Mouse (Mus musculus) embryonic facial prominence, embryonic 11.5 days (tissue): ENCODE data around the gene Gm20388. TPM values are rescaled to one million over a fixed set of nuclear protein-coding genes. Genes with fewer than 3 reads are reported as not detected.

Experiments used
- ATAC-seq: fragments of 200-750 bp; cut with Nextera tagmentation; replicated peaks from 2 replicates; pipeline ENCODE4 v1.8.0; 2017; ENCODE audit warnings: low read depth; ENCODE audit not compliant: insufficient number of reproducible peaks, low FRiP score, low TSS enrichment
- DNase-seq: peaks from one replicate; pipeline ENCODE4 v3.0.0-alpha.2; 2015; ENCODE audit warnings: low spot score
- H3K27ac ChIP-seq: fragments of 300-500 bp; sonication (generic); replicated peaks from 2 replicates; pipeline ENCODE4 v1.5.1; 2014; ENCODE audit warnings: mild to moderate bottlenecking, low read depth, low read length, control low read depth
- H3K27me3 ChIP-seq: fragments of 300-500 bp; sonication (generic); 2 replicates; pipeline ENCODE4 v1.6.1; 2014; ENCODE audit warnings: mild to moderate bottlenecking, low read length, moderate library complexity, mixed read lengths; ENCODE audit not compliant: control insufficient read depth, insufficient read depth
- H3K36me3 ChIP-seq: fragments of 300-500 bp; sonication (generic); replicated peaks from 2 replicates; pipeline ENCODE4 v1.6.1; 2014; ENCODE audit warnings: low read depth, mild to moderate bottlenecking, low read length, moderate library complexity, mixed read lengths; ENCODE audit not compliant: control insufficient read depth, insufficient read depth
- H3K4me1 ChIP-seq: fragments of 300-500 bp; sonication (generic); 2 replicates; pipeline ENCODE4 v1.6.1; 2014; ENCODE audit warnings: low read length, mixed read lengths; ENCODE audit not compliant: control insufficient read depth, insufficient read depth
- H3K4me2 ChIP-seq: fragments of 300-500 bp; sonication (generic); 2 replicates; pipeline ENCODE4 v1.6.1; 2014; ENCODE audit warnings: low read depth, mild to moderate bottlenecking, control low read depth, low read length, moderate library complexity
- H3K4me3 ChIP-seq: fragments of 300-500 bp; sonication (generic); 2 replicates; pipeline ENCODE4 v1.5.1; 2014; ENCODE audit warnings: low read depth, low read length, control low read depth
- H3K9ac ChIP-seq: fragments of 300-500 bp; sonication (generic); replicated peaks from 2 replicates; pipeline ENCODE4 v1.6.1; 2014; ENCODE audit warnings: mild to moderate bottlenecking, control low read depth, low read length
- H3K9me3 ChIP-seq: fragments of 300-500 bp; sonication (generic); replicated peaks from 2 replicates; pipeline ENCODE4 v1.6.1; 2016; ENCODE audit warnings: mild to moderate bottlenecking, low read length, inconsistent platforms, mixed read lengths; ENCODE audit not compliant: control insufficient read depth
- WGBS: fragments of 180-500 bp; shearing (Covaris S2); extraction: QIAGEN DNeasy Blood & Tissue Kit; methylation state at CpG from one replicate; pipeline ENCODE4 v1.1.7; 2014; 5-methylcytosine and 5-hydroxymethylcytosine counted together
- polyA plus RNA-seq: library from polyadenylated mRNA; unstranded; fragments of >200 nt; fragmentation: Nextera tagmentation; extraction: Ambion mirVana; gene quantifications from 2 replicates; pipeline ENCODE4 v1.2.1, GENCODE M21; 2014

Gene Gm20388
- polyA plus RNA-seq, 1 experiment from 2014 or later = 3.1 TPM

- DNase-seq = no peak
- Histone ChIP-seq H3K4me3 (no peak overlapping the region), H3K27ac (no peak overlapping the region), H3K4me1 (no peaks in the 10 kb centered on the region), H3K36me3 (no peaks in the 10 kb centered on the region), H3K4me2 (no peak overlapping the region), H3K27me3 (0 out of 2 replicates have a peak, but pooled peaks cover 2% of the 10 kb centered on the region), H3K9ac (no peak overlapping the region), H3K9me3 (no peaks in the 10 kb centered on the region)
- no peak for ATAC-seq
- 87% methylated on average over 7 of the region's 7 CpGs for WGBS
Observed at GRCm38 (mm10) chr8:122764790-122765474, 2854.3 kb downstream of the Gm20388 start.

GRCm38 (mm10) chr8:122766189-122766588 is 2855.5 kb downstream of the Gm20388 start:
- no peak for DNase-seq
- Histone ChIP-seq H3K27me3 (no peaks in the 10 kb centered on the region), H3K27ac (no peak overlapping the region), H3K9ac (no peak overlapping the region), H3K36me3 (no peaks in the 10 kb centered on the region), H3K9me3 (no peaks in the 10 kb centered on the region), H3K4me1 (no peaks in the 10 kb centered on the region), H3K4me2 (no peak overlapping the region), H3K4me3 (no peak overlapping the region)
- no peak for ATAC-seq
- WGBS = 68% methylated on average over 5 of the region's 5 CpGs

GRCm38 (mm10) chr8:122766647-122767200 is 2856.1 kb downstream of the Gm20388 start:
- no peak overlapping the region for H3K4me3 ChIP-seq
- H3K4me2 ChIP-seq = no peak overlapping the region
- no peak overlapping the region for H3K9ac ChIP-seq
- no peak overlapping the region for H3K27ac ChIP-seq
- DNase-seq (no peak), ATAC-seq (no peak)
- H3K9me3 ChIP-seq = no peaks in the 10 kb centered on the region
- H3K4me1 ChIP-seq = no peaks in the 10 kb centered on the region
- WGBS = 70% methylated on average over 8 of the region's 8 CpGs
- no peaks in the 10 kb centered on the region for H3K36me3 ChIP-seq
- H3K27me3 ChIP-seq = no peaks in the 10 kb centered on the region

GRCm38 (mm10) chr8:122767229-122767628 is 2856.6 kb downstream of the Gm20388 start:
- Histone ChIP-seq H3K27me3 (no peaks in the 10 kb centered on the region), H3K4me3 (no peak overlapping the region), H3K9ac (no peak overlapping the region), H3K9me3 (no peaks in the 10 kb centered on the region), H3K4me1 (no peaks in the 10 kb centered on the region), H3K4me2 (no peak overlapping the region), H3K36me3 (no peaks in the 10 kb centered on the region), H3K27ac (no peak overlapping the region)
- DNase-seq (no peak), ATAC-seq (no peak)
- WGBS = 40% methylated on average over 9 of the region's 9 CpGs

- H3K27ac ChIP-seq = no peak overlapping the region
- H3K9ac ChIP-seq = no peak overlapping the region
- H3K36me3 ChIP-seq = no peaks in the 10 kb centered on the region
- H3K4me1 ChIP-seq = no peaks in the 10 kb centered on the region
- no peaks in the 10 kb centered on the region for H3K27me3 ChIP-seq
- ATAC-seq (no peak), DNase-seq (no peak)
- H3K4me2 ChIP-seq = no peak overlapping the region
- H3K9me3 ChIP-seq = no peaks in the 10 kb centered on the region
- 69% methylated on average over 24 of the region's 24 CpGs for WGBS
- H3K4me3 ChIP-seq = no peak overlapping the region
Observed at GRCm38 (mm10) chr8:122769251-122770058, 2858.8 kb downstream of the Gm20388 start.

- 39% methylated on average over 10 of the region's 10 CpGs for WGBS
- H3K9me3 ChIP-seq = no peaks in the 10 kb centered on the region
- no peaks in the 10 kb centered on the region for H3K36me3 ChIP-seq
- H3K4me1 ChIP-seq = no peaks in the 10 kb centered on the region
- no peak overlapping the region for H3K9ac ChIP-seq
- no peaks in the 10 kb centered on the region for H3K27me3 ChIP-seq
- H3K4me2 ChIP-seq = no peak overlapping the region
- ATAC-seq (no peak), DNase-seq (no peak)
- H3K4me3 ChIP-seq = no peak overlapping the region
- no peak overlapping the region for H3K27ac ChIP-seq
Observed at GRCm38 (mm10) chr8:122772431-122773060, 2861.9 kb downstream of the Gm20388 start.

- peak within 1 kb of the TSS; percentile 82 for H3K9ac ChIP-seq
- H3K9me3 ChIP-seq = no peaks in the 10 kb centered on the region
- peak within 1 kb of the TSS; percentile 91 for H3K4me2 ChIP-seq
- peak within 1 kb of the TSS; percentile 74 for H3K4me3 ChIP-seq
- H3K27me3 ChIP-seq = no peaks in the 10 kb centered on the region
- H3K4me1 ChIP-seq = no peaks in the 10 kb centered on the region
- no peak within 1 kb of the TSS for H3K27ac ChIP-seq
- ATAC-seq (peak; percentile 50; the same call in 1 of the 2 replicates), DNase-seq (peak; percentile 73)
- WGBS = 2% methylated on average over 50 of the region's 50 CpGs
- no peaks in the 10 kb centered on the region for H3K36me3 ChIP-seq
Observed at GRCm38 (mm10) chr8:122775285-122776155, 2864.9 kb downstream of the Gm20388 start, which contains the start of gene Acsf3. Acsf3 (plus strand) TSS chr8:122775486.
